20 mouse cellular contexts compared by ENCODE assay signal in the genomic region with DNA sequence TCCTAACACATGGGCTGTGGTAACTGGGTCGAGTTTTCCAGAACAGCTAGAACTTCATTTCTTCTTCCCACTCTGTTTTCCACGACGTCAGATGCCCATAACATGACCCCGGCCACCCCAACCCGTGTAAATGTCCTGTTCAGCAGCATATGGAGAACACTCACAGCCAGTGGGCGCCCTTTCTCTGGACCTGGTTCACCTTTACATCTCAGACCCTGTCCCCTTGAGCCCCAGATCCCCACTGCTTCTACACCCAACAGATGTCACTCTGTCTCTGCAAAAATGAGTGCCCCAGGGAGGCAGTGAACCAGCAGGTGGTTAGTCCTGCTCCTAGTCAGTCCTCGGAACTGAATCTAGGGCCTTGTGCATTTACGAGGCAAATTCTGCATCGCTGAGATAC. TPM values are rescaled to one million over a fixed set of nuclear protein-coding genes. Genes with fewer than 3 reads are reported as not detected.
"Had no signal": no experiment of that assay in that cellular context is flagged by ENCODE, and none has a peak within 500 bp of the region (broad histone marks: within the 10 kb centered on the region; RNA-seq: fewer than 3 reads in every experiment).

No protein-coding gene starts in this region.

- H3K9ac ChIP-seq: neural tube, embryonic 12.5 days; neural tube, embryonic 13.5 days; neural tube, embryonic 15.5 days; stomach, embryonic 15.5 days had no signal

- H3K27ac ChIP-seq: neural tube, embryonic 12.5 days; neural tube, embryonic 13.5 days; neural tube, embryonic 15.5 days; stomach, embryonic 15.5 days; stomach, postnatal 0 days had no signal

- DNase-seq: retina, postnatal 1 day; right cerebral cortex, adult 18-20 months; right cerebral cortex, postnatal 14 days; right cerebral cortex, postnatal 25 days; right cerebral cortex, postnatal 4 days; spleen, adult 18-20 months; thymus, adult 18-20 months; thymus, adult 2 months; thymus, postnatal 14 days; thymus, postnatal 25 days; thymus, postnatal 36 days; thymus, postnatal 4 days had no signal

- H3K36me3 ChIP-seq: stomach, embryonic 15.5 days had no signal

- H3K4me3 ChIP-seq: neural tube, embryonic 12.5 days; neural tube, embryonic 13.5 days; neural tube, embryonic 15.5 days; stomach, embryonic 15.5 days had no signal

- H3K4me2 ChIP-seq: neural tube, embryonic 12.5 days; neural tube, embryonic 13.5 days; neural tube, embryonic 15.5 days; stomach, embryonic 15.5 days had no signal

- H3K27me3 ChIP-seq: neural tube, embryonic 12.5 days; neural tube, embryonic 13.5 days; neural tube, embryonic 15.5 days; stomach, embryonic 15.5 days had no signal

- H3K9me3 ChIP-seq: neural tube, embryonic 12.5 days; neural tube, embryonic 13.5 days; stomach, embryonic 15.5 days had no signal

- H3K4me1 ChIP-seq: neural tube, embryonic 12.5 days; neural tube, embryonic 13.5 days; stomach, embryonic 15.5 days had no signal

RNA-seq across cellular contexts. Expression of a gene that starts 23.4 kb away (rescaled TPM):
- total RNA-seq: neutrophil, adult 5-6 weeks had no signal
- polyA plus RNA-seq: spleen, adult 2 months; thymus, postnatal 0 days had no signal
